Mouse (Mus musculus): ENCODE measurements at regions not wholly inside any gene's neighbourhood (a gene's known extent, or its start where the extent isn't known, plus 50 kb on each side); places are given as distances from the start of the nearest gene placed in this dataset.
A peak's percentile ranks its signal among the peaks of the same experiment; 100 is the strongest.
"Not testable (repeated sequence)": the region's sequence is repeated elsewhere in the genome, so short reads cannot be mapped to it uniquely, and the experiment has no call there.

GRCm38 (mm10) chr13:82058131-82058731 is 275.4 kb downstream of the Cetn3 start:
- no peak for DNase-seq (ENCODE audit: low spot score in 2 of 2)

DNA sequence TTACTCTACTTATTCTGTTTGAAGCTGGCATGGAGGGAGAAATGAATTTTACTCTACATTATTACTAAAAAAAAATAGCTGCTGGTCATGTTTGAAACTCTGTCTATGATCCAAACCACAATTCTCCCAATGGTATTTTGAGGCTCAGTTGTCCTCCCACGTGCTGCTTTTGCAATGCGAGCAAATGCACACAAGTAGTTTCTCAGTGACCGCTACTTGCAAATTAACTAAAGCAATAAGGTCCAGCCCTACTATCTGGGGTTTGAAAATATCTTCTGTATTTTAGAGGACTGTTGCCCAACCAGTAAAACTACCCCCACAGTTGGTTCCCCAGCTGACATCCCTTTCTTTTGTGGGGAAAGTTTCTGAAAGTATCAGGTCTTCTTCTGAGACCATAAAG is 276.0 kb downstream of the Cetn3 start:
- no peak for DNase-seq (ENCODE audit: low spot score in 2 of 2)

DNA sequence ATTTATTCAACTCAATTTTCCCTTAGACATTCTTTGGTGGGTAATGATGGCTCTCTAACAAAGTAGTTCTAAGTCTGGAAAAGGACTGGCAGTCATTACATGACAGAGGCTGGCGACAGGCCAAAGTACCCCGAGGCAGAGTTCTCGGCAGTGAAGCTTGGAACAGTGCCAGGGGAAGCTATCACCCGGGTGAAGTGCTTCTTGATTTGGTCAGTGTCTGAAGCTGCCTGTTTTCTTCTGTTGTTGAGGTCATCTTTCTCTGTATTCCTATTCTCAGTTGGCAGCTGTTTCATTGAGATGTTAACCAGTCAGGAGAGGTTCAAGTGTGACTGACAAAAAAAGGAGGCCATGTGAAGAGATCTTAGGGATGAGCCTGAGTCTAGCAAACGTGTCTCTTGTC is 276.6 kb downstream of the Cetn3 start:
- DNase-seq (ENCODE audit: low spot score in 2 of 2): peak in 1 of 2 experiments; percentile 13

DNA sequence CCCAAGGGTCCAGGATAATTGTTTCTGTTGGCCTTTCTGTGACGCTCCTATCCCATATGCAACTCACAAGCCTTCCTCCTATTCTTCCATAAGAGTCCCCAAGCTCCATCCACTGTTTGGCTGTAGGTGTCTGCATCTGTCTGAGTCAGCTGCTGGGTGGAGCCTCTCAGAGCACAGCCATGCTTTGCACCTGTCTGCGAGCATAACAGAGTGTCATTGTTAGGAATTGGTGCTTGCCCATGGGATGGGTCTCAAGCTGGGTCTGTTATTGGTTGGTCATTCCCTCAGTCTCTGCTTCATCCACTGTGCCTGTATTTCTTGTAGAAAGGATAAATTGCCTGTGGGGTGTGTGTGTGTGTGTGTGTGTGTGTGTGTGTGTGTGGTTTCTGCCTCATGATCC is 281.0 kb downstream of the Cetn3 start:
- not testable (repeated sequence) for DNase-seq (ENCODE audit: low spot score in 2 of 2)

DNA sequence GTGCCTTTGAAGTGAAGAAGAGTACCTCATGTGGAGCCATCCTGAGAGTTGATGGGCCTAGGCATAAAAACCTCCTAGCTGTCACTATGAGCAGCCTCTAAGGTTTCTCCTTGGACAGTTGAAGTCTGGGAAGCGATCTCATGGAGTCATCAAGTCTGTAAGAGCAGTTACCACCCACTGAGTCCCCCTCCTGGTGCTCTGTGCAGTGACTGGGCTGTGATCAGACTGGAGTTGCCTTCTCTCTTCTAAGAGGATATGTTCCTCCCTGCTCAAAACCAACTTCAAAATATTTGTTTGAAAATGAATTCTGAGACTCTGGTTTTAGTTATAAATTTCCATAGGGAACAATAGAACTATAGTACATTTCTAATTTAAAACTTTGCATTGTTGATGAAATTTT is 283.3 kb downstream of the Cetn3 start:
- no peak for DNase-seq (ENCODE audit: low spot score in 2 of 2)

DNA sequence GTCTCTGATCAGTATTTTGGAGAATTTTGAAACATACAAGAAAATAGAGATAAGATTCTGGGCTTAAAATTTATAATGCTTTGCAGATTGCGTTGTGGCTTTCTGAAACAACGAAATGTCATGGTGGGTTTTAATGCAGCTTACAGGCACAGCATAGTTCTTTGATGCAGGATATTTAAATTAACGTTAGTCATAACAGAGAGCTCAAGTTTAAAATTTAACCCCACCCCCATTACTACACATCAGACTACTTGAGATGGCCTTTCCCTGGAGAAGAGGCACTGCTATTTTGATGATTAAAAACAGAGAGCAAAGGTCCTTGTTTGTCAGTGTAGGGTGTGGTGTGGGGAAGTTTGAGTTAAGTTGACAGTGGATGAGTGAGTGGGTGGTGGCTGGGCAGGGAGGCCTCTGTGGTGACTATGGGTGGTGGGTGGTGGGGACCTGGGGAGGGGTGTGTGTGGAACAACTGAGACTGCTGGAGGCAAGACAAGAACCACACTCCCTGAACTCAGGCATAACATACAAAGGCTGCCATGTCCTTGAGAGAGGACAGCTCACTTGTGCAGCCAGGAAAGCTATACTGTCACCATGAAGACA is 283.9 kb downstream of the Cetn3 start:
- DNase-seq (ENCODE audit: low spot score in 2 of 2): no peak

- no peak for DNase-seq (ENCODE audit: low spot score in 2 of 2)
Observed at GRCm38 (mm10) chr13:82072449-82072848, 289.6 kb downstream of the Cetn3 start.

DNA sequence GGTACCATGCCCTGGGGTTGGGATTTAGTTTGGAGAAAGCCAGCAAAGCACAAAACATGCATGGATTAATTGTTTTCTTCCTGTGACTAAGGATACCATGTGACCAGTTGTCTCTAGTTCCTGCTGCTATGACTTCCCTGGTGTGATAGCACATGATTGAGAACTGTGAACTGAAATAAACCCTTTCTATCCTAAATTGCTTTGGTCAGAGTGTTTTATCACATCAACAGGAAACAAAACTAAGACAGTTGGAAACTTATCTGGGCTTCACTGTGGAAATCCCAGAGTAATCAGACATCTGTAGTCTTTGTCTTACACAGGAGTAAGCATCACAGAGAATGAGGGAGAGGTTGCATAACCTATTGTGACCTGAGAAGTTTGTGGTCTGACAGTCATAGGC is 290.5 kb downstream of the Cetn3 start:
- no peak for DNase-seq (ENCODE audit: low spot score in 2 of 2)

DNA sequence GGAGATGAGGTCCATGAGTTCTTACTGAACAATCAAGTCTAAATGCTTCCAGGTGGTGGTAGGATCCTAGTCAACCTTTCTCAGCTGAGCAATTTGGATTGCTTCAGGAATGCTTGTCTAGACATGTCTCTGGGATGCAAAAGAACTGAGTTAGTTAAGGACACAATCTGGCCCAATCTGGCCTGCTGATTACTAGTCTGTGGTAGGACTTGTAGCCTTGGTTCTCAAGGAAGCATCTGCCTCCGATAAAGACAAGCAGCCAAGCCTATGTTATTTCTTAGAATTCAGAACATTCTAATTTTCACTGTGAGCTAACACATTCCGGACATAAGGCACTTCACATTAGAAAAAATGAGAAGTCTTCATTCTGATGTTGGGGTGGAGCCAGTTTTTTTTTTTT is 298.5 kb downstream of the Cetn3 start:
- no peak for DNase-seq (ENCODE audit: low spot score in 2 of 2)

DNA sequence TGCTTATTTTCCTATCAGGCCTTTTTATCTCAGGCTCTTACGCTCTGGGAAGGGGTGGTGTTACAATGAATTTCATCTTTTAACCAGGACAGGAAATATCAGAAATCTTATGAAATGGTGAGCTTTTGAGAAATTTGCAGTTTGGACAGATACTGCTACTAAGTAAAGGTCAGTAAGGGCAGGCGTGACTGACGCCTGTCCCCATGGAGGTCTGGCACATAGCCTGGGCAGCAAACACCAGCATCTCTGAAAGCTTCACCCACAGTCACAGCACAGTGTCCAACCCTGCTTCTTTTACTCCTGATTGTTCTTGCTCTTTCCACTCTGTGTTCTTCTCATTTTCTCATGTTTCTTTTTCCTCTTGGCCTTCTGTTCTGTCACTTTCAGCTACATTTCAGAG is 304.8 kb downstream of the Cetn3 start:
- DNase-seq (ENCODE audit: low spot score in 2 of 2): no peak

DNA sequence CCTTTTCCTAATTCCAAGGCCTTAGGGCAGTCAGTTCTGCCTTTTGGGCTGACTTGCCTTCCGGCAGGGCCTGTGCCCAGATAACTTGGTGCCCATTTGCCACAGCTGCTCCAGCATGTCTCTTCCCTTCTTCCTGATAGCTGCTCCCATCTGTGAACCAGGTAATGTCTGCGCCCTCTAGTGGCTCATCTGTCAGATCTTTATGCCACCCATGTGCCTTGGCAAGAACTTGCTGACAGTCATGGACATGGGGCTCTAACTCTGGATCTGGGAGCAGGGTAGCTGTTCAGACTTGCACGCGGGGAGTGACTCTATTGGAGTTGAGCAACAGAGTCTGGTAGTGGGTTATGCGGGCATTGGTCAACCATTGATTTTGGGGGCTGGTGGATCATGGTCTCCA is 309.3 kb downstream of the Cetn3 start:
- DNase-seq (ENCODE audit: low spot score in 2 of 2): peak in 1 of 2 experiments; percentile 59

GRCm38 (mm10) chr13:82106032-82106431 is 323.2 kb downstream of the Cetn3 start:
- no peak for DNase-seq (ENCODE audit: low spot score in 2 of 2)

- DNase-seq (ENCODE audit: low spot score in 2 of 2): no peak
Observed at GRCm38 (mm10) chr13:82129777-82130735, 347.2 kb downstream of the Cetn3 start.
